Mouse (Mus musculus) small intestine, adult 2 months (tissue): ENCODE measurements around the gene Safb. TPM values are rescaled to one million over a fixed set of nuclear protein-coding genes. Genes with fewer than 3 reads are reported as not detected.

Experiments
- H3K27ac ChIP-seq: fragments of 200-500 bp; 2 replicates; pipeline ENCODE4 v1.5.1; 2012; ENCODE audit warnings: low read depth, low read length, control low read depth, inconsistent platforms; ENCODE audit not compliant: insufficient read depth
- H3K27me3 ChIP-seq: fragments of 200-500 bp; 2 replicates; pipeline ENCODE4 v1.6.1; 2012; ENCODE audit warnings: mild to moderate bottlenecking, moderate library complexity, low read length, inconsistent platforms; ENCODE audit not compliant: control insufficient read depth, insufficient read depth
- H3K36me3 ChIP-seq: fragments of 200-500 bp; 2 replicates; pipeline ENCODE4 v1.6.1; 2012; ENCODE audit warnings: mild to moderate bottlenecking, low read length, control low read depth, inconsistent platforms; ENCODE audit not compliant: control insufficient read depth, insufficient read depth
- H3K4me1 ChIP-seq: fragments of 200-500 bp; 2 replicates; pipeline ENCODE4 v1.6.1; 2012; ENCODE audit warnings: low read length, inconsistent platforms, mixed read lengths; ENCODE audit not compliant: control insufficient read depth, insufficient read depth, insufficient read length
- H3K4me3 ChIP-seq: fragments of 200-500 bp; 2 replicates; pipeline ENCODE4 v1.5.1; 2012; ENCODE audit warnings: low read depth, mild to moderate bottlenecking, control low read depth, inconsistent platforms, low read length, moderate library complexity
- CTCF ChIP-seq: fragments of 200-500 bp; IDR thresholded peaks from 2 replicates; pipeline ENCODE4 v1.5.1; 2012; ENCODE audit warnings: low read depth, mild to moderate bottlenecking, control low read depth, inconsistent platforms, low read length, moderate library complexity, mixed read lengths; ENCODE audit not compliant: insufficient replicate concordance, insufficient read length; ENCODE audit errors: extremely low read depth
- POLR2A ChIP-seq: fragments of 200-500 bp; IDR thresholded peaks from 2 replicates; pipeline ENCODE4 v1.6.1; 2012; ENCODE audit warnings: low read depth, mild to moderate bottlenecking, control low read depth, inconsistent platforms, low read length, moderate library complexity
- WGBS: fragments of 180-500 bp; shearing (Covaris S2); methylation state at CpG from one replicate; pipeline ENCODE4 v1.1.7; 2018; 5-methylcytosine and 5-hydroxymethylcytosine counted together
- polyA plus RNA-seq: library from polyadenylated mRNA; depleted of rRNA; stranded (reverse); fragments of >200 nt; gene quantifications from 2 replicates; pipeline ENCODE4 v1.2.3, GENCODE M21; 2012

The Safb gene
- polyA plus RNA-seq, 1 experiment: 95.7 TPM

GRCm38 (mm10) chr17:56551841-56552581, 32.6 kb upstream of the Safb start:
- WGBS: 88% methylated on average over 6 of the region's 6 CpGs
- Histone ChIP-seq H3K27me3 (no peaks in the 10 kb centered on the region), H3K4me1 (peaks cover 19% of the 10 kb centered on the region), H3K4me3 (no peak overlapping the region), H3K27ac (no peak overlapping the region), H3K36me3 (no peaks in the 10 kb centered on the region)
- TF ChIP-seq CTCF (no peak), POLR2A (no peak)

- no peaks in the 10 kb centered on the region for H3K27me3 ChIP-seq
- no peak overlapping the region for H3K27ac ChIP-seq
- peak; percentile 100 for TF ChIP-seq CTCF
- TF ChIP-seq POLR2A: peak; percentile 29; the same call in 1 of the 2 replicates
- no peak overlapping the region for H3K4me3 ChIP-seq
- H3K4me1 ChIP-seq: peaks cover 19% of the 10 kb centered on the region
- 59% methylated on average over 5 of the region's 5 CpGs for WGBS
- H3K36me3 ChIP-seq: no peaks in the 10 kb centered on the region
Measured at GRCm38 (mm10) chr17:56552781-56553363, 31.8 kb upstream of the Safb start.

- peaks cover 19% of the 10 kb centered on the region for H3K4me1 ChIP-seq
- H3K27ac ChIP-seq: no peak within 1 kb of the TSS
- H3K4me3 ChIP-seq: peak within 1 kb of the TSS; percentile 47
- H3K36me3 ChIP-seq: no peaks in the 10 kb centered on the region
- H3K27me3 ChIP-seq: no peaks in the 10 kb centered on the region
- WGBS: 43% methylated on average over 20 of the region's 20 CpGs
- no peak for TF ChIP-seq CTCF
- no peak for TF ChIP-seq POLR2A
Measured at GRCm38 (mm10) chr17:56554122-56554551, 30.5 kb upstream of the Safb start, which contains the start of gene Gm20219. Gm20219 (minus strand) TSS chr17:56554387.

- TF ChIP-seq CTCF: peak; percentile 91; the same call in 1 of the 2 replicates
- no peak for TF ChIP-seq POLR2A
- Histone ChIP-seq H3K4me3 (no peak overlapping the region), H3K4me1 (peaks cover 11% of the 10 kb centered on the region), H3K27me3 (no peaks in the 10 kb centered on the region), H3K36me3 (peaks cover 26% of the 10 kb centered on the region), H3K27ac (no peak overlapping the region)
- WGBS: 20% methylated on average over 3 of the region's 3 CpGs
Measured at GRCm38 (mm10) chr17:56558448-56558847, 26.2 kb upstream of the Safb start.

- H3K4me1 ChIP-seq: peaks cover 3% of the 10 kb centered on the region; the same call in 1 of the 2 replicates
- H3K4me3 ChIP-seq: no peak overlapping the region
- H3K27ac ChIP-seq: no peak overlapping the region
- no peak for TF ChIP-seq CTCF
- no peak for TF ChIP-seq POLR2A
- H3K27me3 ChIP-seq: no peaks in the 10 kb centered on the region
- H3K36me3 ChIP-seq: peaks cover 36% of the 10 kb centered on the region
- 60% methylated on average over 3 of the region's 3 CpGs for WGBS
Measured at GRCm38 (mm10) chr17:56559386-56559785, 25.2 kb upstream of the Safb start.

GRCm38 (mm10) chr17:56560131-56560530, 24.5 kb upstream of the Safb start:
- Histone ChIP-seq H3K4me1 (no peaks in the 10 kb centered on the region), H3K27ac (no peak overlapping the region), H3K36me3 (peaks cover 43% of the 10 kb centered on the region), H3K27me3 (no peaks in the 10 kb centered on the region), H3K4me3 (no peak overlapping the region)
- 63% methylated on average over 1 of the region's 1 CpGs for WGBS
- TF ChIP-seq POLR2A (no peak), CTCF (no peak)

GRCm38 (mm10) chr17:56561866-56562265, 22.8 kb upstream of the Safb start:
- Histone ChIP-seq H3K27me3 (no peaks in the 10 kb centered on the region), H3K27ac (no peak overlapping the region), H3K36me3 (peaks cover 61% of the 10 kb centered on the region), H3K4me3 (no peak overlapping the region), H3K4me1 (no peaks in the 10 kb centered on the region)
- WGBS: 83% methylated on average over 2 of the region's 2 CpGs
- TF ChIP-seq CTCF (no peak), POLR2A (no peak)
